Mouse (Mus musculus): ENCODE measurements around the gene Mgp. TPM values are rescaled to one million over a fixed set of nuclear protein-coding genes. Genes with fewer than 3 reads are reported as not detected.
"Not testable (repeated sequence)": the region's sequence is repeated elsewhere in the genome, so short reads cannot be mapped to it uniquely, and the experiment has no call there.

Mgp gene
- polyA plus RNA-seq, 1 experiment from 2014 or later, result 53.9 TPM

DNA sequence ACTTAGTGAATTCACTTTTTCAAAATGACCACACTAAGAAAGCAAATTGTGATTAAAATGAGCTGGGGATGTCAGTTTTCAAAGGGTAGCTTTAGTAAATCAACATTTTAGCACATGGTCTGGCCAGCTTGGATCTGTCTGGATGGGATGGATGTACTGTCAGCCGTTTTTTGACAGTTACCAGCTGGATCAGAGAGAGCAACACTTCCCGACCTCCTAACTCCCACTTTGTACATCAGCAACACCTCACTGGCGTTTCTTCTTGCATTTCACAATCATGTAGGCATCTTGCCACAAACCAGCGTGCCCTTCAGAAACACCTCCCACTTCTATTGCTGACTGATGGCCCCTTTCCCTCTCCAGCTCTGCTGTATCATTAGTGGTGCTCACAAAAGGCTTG, 22.6 kb upstream of the Mgp start:
- no peak for DNase-seq (ENCODE audit: low spot score)

DNA sequence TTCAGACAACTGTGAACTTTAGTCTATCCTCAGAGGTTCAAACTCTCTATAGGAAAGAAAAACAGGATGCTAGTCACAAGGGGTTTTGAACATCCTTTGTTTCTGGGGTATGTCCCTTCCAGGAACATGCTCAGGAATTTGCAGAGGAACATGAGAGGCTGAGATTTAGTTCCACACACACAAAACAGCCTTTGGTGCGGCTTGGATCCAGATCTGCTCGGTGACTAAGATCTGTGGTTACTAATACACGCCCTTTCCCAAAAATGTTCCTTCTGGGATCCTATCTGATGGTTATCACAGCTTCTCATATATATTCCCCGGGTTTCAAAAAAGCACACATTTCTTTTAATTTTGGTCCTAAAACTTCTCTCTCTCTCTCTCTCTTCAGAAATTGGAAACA, 22.2 kb upstream of the Mgp start:
- no peak for DNase-seq (ENCODE audit: low spot score)

- DNase-seq (ENCODE audit: low spot score), result no peak
Observed at GRCm38 (mm10) chr6:136894532-136895339, 19.1 kb upstream of the Mgp start.

DNA sequence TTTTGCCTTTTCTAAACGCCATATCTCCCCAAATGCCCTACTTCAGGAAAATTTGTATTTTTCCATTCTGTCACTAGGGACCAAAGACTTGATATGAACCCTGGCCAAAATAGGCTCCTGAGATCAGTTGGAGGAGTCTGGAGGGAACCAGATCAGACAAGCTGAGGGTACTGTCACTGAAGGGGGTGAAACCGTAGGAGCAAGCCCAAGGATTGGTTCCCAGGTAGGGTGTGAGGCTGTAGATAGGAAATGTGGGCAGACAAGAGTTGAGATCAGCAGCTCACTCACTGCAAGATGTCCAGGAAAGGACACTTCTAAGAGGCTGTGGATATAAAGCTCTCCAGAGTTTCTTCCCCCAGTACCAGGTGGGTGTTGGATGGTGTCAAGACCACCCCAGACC, 16.4 kb upstream of the Mgp start:
- no peak for DNase-seq (ENCODE audit: low spot score)

GRCm38 (mm10) chr6:136889554-136889953, 13.9 kb upstream of the Mgp start:
- no peak for DNase-seq (ENCODE audit: low spot score)

GRCm38 (mm10) chr6:136889067-136889466, 13.4 kb upstream of the Mgp start:
- DNase-seq (ENCODE audit: low spot score), result no peak

DNA sequence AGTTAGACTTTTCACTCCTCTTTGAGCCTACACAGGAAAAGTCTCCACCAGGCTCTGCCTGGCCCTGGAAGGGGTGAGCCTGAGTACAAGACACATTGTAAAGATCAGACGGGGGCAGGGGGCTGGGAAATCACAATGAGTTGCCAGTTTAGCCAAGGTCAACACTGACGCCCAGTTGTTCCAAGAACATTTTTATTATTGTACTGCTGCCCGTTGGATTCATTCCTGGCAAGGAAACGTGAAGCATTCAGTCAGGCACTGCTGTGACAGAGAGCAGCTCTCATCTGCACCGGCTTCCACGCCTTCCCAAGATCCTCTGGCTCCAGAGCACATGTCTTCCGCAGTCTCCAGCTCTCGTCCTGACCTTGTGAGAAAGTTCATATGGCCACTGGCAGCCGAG, 12.2 kb upstream of the Mgp start:
- no peak for DNase-seq (ENCODE audit: low spot score)

GRCm38 (mm10) chr6:136884766-136885165, 9.1 kb upstream of the Mgp start:
- not testable (repeated sequence) for DNase-seq (ENCODE audit: low spot score)

- DNase-seq (ENCODE audit: low spot score), result no peak
Observed at GRCm38 (mm10) chr6:136883961-136884360, 8.3 kb upstream of the Mgp start.

DNA sequence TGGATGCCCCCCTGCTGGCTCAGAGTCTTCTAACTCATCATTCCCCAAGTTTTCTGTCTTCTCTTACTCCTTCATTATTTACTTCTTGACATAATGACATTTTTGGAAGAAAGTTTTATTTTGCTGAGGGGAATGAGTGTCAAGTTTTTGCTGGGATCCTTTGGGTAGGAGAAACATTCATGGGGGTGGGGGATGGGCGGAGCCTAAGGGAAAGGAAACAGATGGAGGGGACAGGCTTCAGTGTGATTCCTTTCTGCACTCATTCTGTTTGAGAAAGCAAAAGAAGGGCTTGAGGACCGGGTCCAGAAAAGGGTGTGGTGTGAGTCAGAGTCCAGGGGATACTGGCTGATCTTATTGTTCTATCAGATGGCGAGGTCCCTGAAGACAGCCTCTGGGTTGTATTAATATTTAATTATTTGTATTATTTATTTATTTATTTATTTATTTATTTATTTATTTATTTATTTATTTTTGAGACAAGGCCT, 7.8 kb upstream of the Mgp start:
- DNase-seq (ENCODE audit: low spot score), result no peak

DNA sequence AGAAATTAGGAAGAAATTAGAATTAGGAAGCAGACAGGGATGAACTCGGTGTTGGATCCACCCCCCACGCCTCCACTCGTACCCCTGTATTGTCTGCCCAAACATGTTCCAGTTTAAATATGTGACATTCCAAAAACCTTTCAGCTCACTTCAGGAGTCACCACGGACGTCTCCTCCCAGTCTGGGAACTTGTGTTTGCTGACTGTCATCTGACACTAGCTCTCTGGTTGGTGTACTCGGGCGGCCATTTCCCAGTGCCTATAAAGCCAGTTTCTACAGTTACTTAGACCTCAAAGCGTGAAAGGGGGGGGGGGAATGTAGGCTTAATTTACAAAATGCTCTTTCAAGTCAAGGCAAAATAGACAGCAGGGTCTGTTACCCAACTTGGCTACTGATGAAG, 6.1 kb upstream of the Mgp start:
- no peak for DNase-seq (ENCODE audit: low spot score)

GRCm38 (mm10) chr6:136874599-136874998, 1.0 kb downstream of the Mgp start:
- DNase-seq (ENCODE audit: low spot score), result no peak

- no peak for DNase-seq (ENCODE audit: low spot score)
Observed at GRCm38 (mm10) chr6:136868921-136869320, 6.7 kb downstream of the Mgp start.

GRCm38 (mm10) chr6:136866150-136866549, 9.5 kb downstream of the Mgp start:
- no peak for DNase-seq (ENCODE audit: low spot score)

- DNase-seq (ENCODE audit: low spot score), result no peak
Observed at GRCm38 (mm10) chr6:136865360-136865759, 10.3 kb downstream of the Mgp start.

- DNase-seq (ENCODE audit: low spot score), result peak; percentile 70
Observed at GRCm38 (mm10) chr6:136861020-136861419, 14.6 kb downstream of the Mgp start.

- DNase-seq (ENCODE audit: low spot score), result no peak
Observed at GRCm38 (mm10) chr6:136858420-136858819, 17.2 kb downstream of the Mgp start.

DNA sequence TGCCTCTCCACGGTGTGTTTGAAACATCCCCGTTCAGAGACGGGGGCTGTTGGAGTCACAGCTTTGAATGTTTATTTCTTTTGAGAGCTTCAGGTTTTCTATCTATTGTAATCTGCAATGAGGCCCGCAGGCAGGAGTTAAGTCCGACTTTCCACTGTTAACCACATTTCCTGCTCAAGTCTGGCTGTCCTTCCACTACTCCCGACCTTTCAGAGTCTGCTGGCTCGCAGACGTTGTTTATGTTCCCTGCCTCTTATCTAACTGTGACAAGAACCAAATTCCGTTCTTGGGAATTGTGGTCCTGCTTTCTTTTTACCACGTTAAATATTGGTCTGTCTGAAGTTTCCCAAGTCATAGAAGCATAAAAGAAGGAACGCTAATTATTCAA, 17.8 kb downstream of the Mgp start:
- no peak for DNase-seq (ENCODE audit: low spot score)

DNA sequence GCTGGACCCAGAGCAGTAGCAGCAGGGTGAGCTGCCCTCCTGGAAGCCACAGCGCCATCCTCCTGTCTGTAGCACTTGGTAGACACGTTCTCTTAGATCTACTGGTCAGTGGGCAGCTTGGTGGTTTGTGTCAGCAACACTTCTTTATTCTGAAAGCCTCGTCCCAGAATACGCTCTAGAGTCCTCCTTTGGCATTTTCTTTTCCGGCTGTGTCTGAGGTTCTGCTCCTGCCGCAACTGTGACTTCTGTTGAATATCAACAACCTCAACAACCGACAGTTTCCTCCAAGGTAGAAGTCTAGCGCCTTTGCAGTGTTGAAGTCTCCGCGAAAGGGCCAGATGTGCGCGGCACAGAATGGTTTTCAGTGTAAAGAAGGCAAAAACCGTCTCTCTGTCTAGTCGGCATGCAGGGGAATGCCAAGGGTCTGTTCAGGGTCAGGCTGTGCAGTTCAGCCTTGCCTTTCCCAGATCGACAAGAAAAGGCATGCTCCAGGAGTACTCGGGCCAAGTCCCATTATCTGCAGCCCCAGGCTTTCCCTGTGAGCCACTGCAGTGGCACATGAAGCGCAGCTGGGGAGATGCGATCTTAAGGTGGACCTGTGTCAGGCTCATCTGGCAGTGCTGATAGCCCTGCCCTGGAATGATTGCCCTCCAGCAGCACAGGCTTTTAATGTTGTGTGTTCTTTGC, 18.3 kb downstream of the Mgp start, which contains the start of gene Art4:
TSS of gene Art4 (minus strand) at position 548 of the 687 bp plus-strand sequence.
- DNase-seq (ENCODE audit: low spot score), result peak; percentile 76

DNA sequence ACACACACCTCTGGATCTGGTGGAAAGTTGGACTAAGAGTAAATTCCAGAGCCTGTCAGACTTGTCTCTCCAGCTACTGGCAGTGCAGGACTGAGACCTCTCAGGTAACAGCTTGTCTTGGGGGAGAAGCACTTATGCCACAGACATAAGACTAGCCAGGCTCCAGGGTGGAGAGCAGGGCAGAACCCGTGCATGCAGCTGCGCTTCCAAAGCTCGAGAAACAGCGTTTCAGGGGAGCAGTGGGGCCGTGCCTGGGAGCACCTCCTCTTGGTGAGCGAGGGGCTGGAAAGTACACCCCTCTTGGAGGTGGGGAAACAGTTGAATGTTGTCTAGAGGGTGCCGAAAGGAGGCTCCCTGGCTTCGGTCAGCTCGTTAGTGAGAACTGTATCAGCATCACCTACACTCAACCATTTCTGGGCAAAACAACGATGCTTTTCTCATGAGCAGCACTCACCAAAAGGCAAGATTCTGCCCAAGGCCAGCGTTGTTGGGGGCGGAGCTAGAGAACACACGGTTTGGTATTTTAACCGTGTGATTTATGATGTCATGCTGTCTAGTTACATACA, 19.5 kb downstream of the Mgp start:
- DNase-seq (ENCODE audit: low spot score), result peak; percentile 71

- peak; percentile 29 for DNase-seq (ENCODE audit: low spot score)
Observed at GRCm38 (mm10) chr6:136855183-136855582, 20.4 kb downstream of the Mgp start.

DNA sequence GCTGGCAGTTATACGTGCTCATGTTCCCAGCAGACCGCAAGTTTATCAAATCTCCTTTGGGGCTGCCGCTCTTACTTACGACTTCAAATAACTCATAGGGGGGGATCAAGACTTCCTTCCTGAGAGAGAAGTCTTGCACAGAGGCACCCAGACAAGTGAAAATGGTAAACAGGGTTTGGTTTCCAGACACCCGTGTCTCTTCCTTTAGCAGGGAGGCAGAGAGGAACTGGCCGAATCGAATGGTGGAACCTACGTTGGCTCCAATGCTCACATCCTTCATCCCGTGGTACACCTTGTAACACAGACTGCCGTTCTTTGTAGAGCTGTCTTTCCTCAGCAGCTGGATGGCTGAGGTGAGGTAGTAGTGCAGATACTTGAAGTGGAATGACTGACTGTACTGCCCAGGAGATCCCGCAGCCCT, 21.3 kb downstream of the Mgp start:
- DNase-seq (ENCODE audit: low spot score), result peak; percentile 89

All from thymus, postnatal 0 days (tissue).